Mouse (Mus musculus) liver, postnatal 0 days (tissue): ENCODE measurements around the gene Rad9b. TPM values are rescaled to one million over a fixed set of nuclear protein-coding genes. Genes with fewer than 3 reads are reported as not detected.

Source experiments
- ATAC-seq: fragments of 200-750 bp; cut with Nextera tagmentation; 2 replicates; pipeline ENCODE4 v1.8.0; 2017; ENCODE audit warnings: mild to moderate bottlenecking, moderate library complexity
- DNase-seq: peaks from one replicate; pipeline ENCODE4 v3.0.0-alpha.2; 2016
- H3K27ac ChIP-seq: fragments of 300-500 bp; sonication (generic); 2 replicates; pipeline ENCODE4 v1.5.1; 2014; ENCODE audit warnings: antibody characterized with exemption, moderate library complexity, mild to moderate bottlenecking, low read depth
- H3K27me3 ChIP-seq: fragments of 300-500 bp; sonication (generic); 2 replicates; pipeline ENCODE4 v1.6.1; 2014; ENCODE audit warnings: low read length, control low read depth, mixed read lengths; ENCODE audit not compliant: insufficient read depth
- H3K36me3 ChIP-seq: fragments of 300-500 bp; sonication (generic); replicated peaks from 2 replicates; pipeline ENCODE4 v1.6.1; 2014; ENCODE audit warnings: mild to moderate bottlenecking, control low read depth, low read length, moderate library complexity, mixed read lengths; ENCODE audit not compliant: insufficient read depth
- H3K4me1 ChIP-seq: fragments of 300-500 bp; sonication (generic); 2 replicates; pipeline ENCODE4 v1.6.1; 2014; ENCODE audit warnings: antibody characterized with exemption, mild to moderate bottlenecking, control low read depth; ENCODE audit not compliant: insufficient read depth
- H3K4me2 ChIP-seq: fragments of 300-500 bp; sonication (generic); 2 replicates; pipeline ENCODE4 v1.6.1; 2014; ENCODE audit warnings: low read depth, mild to moderate bottlenecking, low read length, moderate library complexity, mixed read lengths
- H3K4me3 ChIP-seq: fragments of 300-500 bp; sonication (generic); 2 replicates; pipeline ENCODE4 v1.5.1; 2014; ENCODE audit warnings: low read depth, low read length
- H3K9ac ChIP-seq: fragments of 300-500 bp; sonication (generic); replicated peaks from 2 replicates; pipeline ENCODE4 v1.6.1; 2014; ENCODE audit warnings: mild to moderate bottlenecking, moderate library complexity
- H3K9me3 ChIP-seq: fragments of 300-500 bp; sonication (generic); 2 replicates; pipeline ENCODE4 v1.6.1; 2016; ENCODE audit warnings: mild to moderate bottlenecking, control low read depth, low read length, mixed read lengths
- CTCF ChIP-seq: sonication (generic); IDR thresholded peaks from 2 replicates; pipeline ENCODE4 v1.5.1; 2016; ENCODE audit warnings: antibody characterized with exemption, low read depth
- EP300 ChIP-seq: IDR thresholded peaks from 2 replicates; pipeline ENCODE4 v1.6.1; 2016; ENCODE audit warnings: antibody characterized with exemption, low read depth, mild to moderate bottlenecking
- WGBS: fragments of 180-500 bp; shearing (Covaris S2); extraction: QIAGEN DNeasy Blood & Tissue Kit; methylation state at CpG from one replicate; pipeline ENCODE4 v1.1.7; 2014; ENCODE audit not compliant: insufficient replicate concordance; 5-methylcytosine and 5-hydroxymethylcytosine counted together
- polyA plus RNA-seq: library from polyadenylated mRNA; unstranded; fragments of >200 nt; fragmentation: Nextera tagmentation; extraction: Ambion mirVana; gene quantifications from 2 replicates; pipeline ENCODE4 v1.2.1, GENCODE M21; 2015

Gene Rad9b
- polyA plus RNA-seq, 1 experiment from 2014 or later, result 3.0 TPM

DNA sequence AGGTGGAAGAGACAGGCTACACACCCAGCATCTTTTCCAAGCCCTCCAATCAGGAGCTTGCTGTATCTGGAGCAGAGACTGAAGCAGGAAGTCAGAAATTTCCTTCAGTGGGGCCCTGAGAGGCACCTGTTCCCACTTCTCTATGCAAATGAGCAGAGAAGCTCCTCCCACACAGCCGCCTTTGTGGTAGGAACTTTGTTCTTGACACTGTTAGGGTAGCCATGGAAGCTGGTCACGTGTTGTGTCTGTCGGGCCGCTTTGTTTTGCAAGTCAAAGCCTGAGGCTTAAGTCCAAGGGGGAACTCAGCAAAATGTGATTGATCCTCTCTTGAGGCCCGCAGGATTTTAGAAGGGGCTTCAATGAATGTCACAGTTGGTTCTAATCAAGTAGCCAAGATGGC lies 79.2 kb downstream of the Rad9b start:
- H3K36me3 ChIP-seq, result no peaks in the 10 kb centered on the region
- H3K4me3 ChIP-seq, result no peak overlapping the region
- DNase-seq (peak; percentile 82), ATAC-seq (peak; percentile 91)
- no peaks in the 10 kb centered on the region for H3K9me3 ChIP-seq
- peak overlapping the region; percentile 80 for H3K27ac ChIP-seq
- H3K4me2 ChIP-seq, result no peak overlapping the region
- peaks cover 7% of the 10 kb centered on the region for H3K4me1 ChIP-seq
- 8% methylated on average over 5 of the region's 5 CpGs for WGBS
- no peaks in the 10 kb centered on the region for H3K27me3 ChIP-seq
- H3K9ac ChIP-seq, result no peak overlapping the region
- TF ChIP-seq EP300 (no peak), CTCF (no peak)

Other genes with a start within 250 kb of the Rad9b start
- gene Ccdc63, start 213.4 kb downstream of the Rad9b start, polyA plus RNA-seq, result 0.13 and 0.18 TPM in 2 replicates
- gene Ppp1cc, start 196.0 kb downstream of the Rad9b start, polyA plus RNA-seq, result 97.7 and 97.9 TPM in 2 replicates
- 7.0 and 7.3 TPM in 2 replicates for gene Hvcn1, start 147.4 kb downstream of the Rad9b start, polyA plus RNA-seq
- 1.1 and 1.2 TPM in 2 replicates for gene Tctn1, start 89.8 kb downstream of the Rad9b start, polyA plus RNA-seq
- 4.4 and 5.6 TPM in 2 replicates for gene Pptc7, start 69.9 kb downstream of the Rad9b start, polyA plus RNA-seq
- gene Vps29, start 136 bp upstream of the Rad9b start, polyA plus RNA-seq, result 93.1 and 104 TPM in 2 replicates
- gene Gpn3, start 17.6 kb upstream of the Rad9b start, polyA plus RNA-seq, result 25.2 and 26.7 TPM in 2 replicates
- 9.8 and 10.3 TPM in 2 replicates for gene Fam216a, start 18.1 kb upstream of the Rad9b start, polyA plus RNA-seq
- 79.7 and 86.6 TPM in 2 replicates for gene Arpc3, start 37.6 kb upstream of the Rad9b start, polyA plus RNA-seq
- gene Anapc7, start 67.5 kb upstream of the Rad9b start, polyA plus RNA-seq, result 11.0 and 11.8 TPM in 2 replicates
- gene Atp2a2, start 148.0 kb upstream of the Rad9b start, polyA plus RNA-seq, result 13.5 and 14.8 TPM in 2 replicates